Mouse (Mus musculus) intestine, postnatal 0 days (tissue): ENCODE measurements around the gene Fstl3. TPM values are rescaled to one million over a fixed set of nuclear protein-coding genes. Genes with fewer than 3 reads are reported as not detected.
"Not testable (repeated sequence)": the region's sequence is repeated elsewhere in the genome, so short reads cannot be mapped to it uniquely, and the experiment has no call there.

Experiments
- ATAC-seq: fragments of 200-750 bp; cut with Nextera tagmentation; 2 replicates; pipeline ENCODE4 v1.8.0; 2017; ENCODE audit warnings: mild to moderate bottlenecking, moderate TSS enrichment, moderate library complexity
- H3K27ac ChIP-seq: fragments of 300-500 bp; sonication (generic); 2 replicates; pipeline ENCODE4 v1.5.1; 2014; ENCODE audit warnings: mild to moderate bottlenecking, low read depth, low read length, moderate library complexity
- H3K27me3 ChIP-seq: fragments of 300-500 bp; sonication (generic); replicated peaks from 2 replicates; pipeline ENCODE4 v1.6.1; 2014; ENCODE audit warnings: low read length, mixed read lengths; ENCODE audit not compliant: control insufficient read depth, insufficient read depth
- H3K36me3 ChIP-seq: fragments of 300-500 bp; sonication (generic); 2 replicates; pipeline ENCODE4 v1.6.1; 2014; ENCODE audit warnings: mild to moderate bottlenecking, moderate library complexity; ENCODE audit not compliant: control insufficient read depth, insufficient read depth
- H3K4me1 ChIP-seq: fragments of 300-500 bp; sonication (generic); replicated peaks from 2 replicates; pipeline ENCODE4 v1.6.1; 2014; ENCODE audit warnings: antibody characterized with exemption, low read length, mixed read lengths; ENCODE audit not compliant: control insufficient read depth, insufficient read depth
- H3K4me2 ChIP-seq: fragments of 300-500 bp; sonication (generic); replicated peaks from 2 replicates; pipeline ENCODE4 v1.6.1; 2014; ENCODE audit warnings: low read depth, mild to moderate bottlenecking, moderate library complexity
- H3K4me3 ChIP-seq: fragments of 300-500 bp; sonication (generic); 2 replicates; pipeline ENCODE4 v1.5.1; 2014; ENCODE audit warnings: low read depth, low read length
- H3K9ac ChIP-seq: fragments of 300-500 bp; sonication (generic); 2 replicates; pipeline ENCODE4 v1.6.1; 2014; ENCODE audit warnings: mild to moderate bottlenecking, low read depth, low read length
- H3K9me3 ChIP-seq: fragments of 300-500 bp; sonication (generic); 2 replicates; pipeline ENCODE4 v1.6.1; 2016; ENCODE audit warnings: mixed run types; ENCODE audit not compliant: control insufficient read depth
- CTCF ChIP-seq: sonication (generic); IDR thresholded peaks from 2 replicates; pipeline ENCODE4 v1.5.1; 2016; ENCODE audit warnings: low read depth, mild to moderate bottlenecking, control low read depth, antibody characterized with exemption, moderate library complexity
- WGBS: fragments of 180-500 bp; shearing (Covaris S2); extraction: QIAGEN DNeasy Blood & Tissue Kit; methylation state at CpG from one replicate; pipeline ENCODE4 v1.1.7; 2014; 5-methylcytosine and 5-hydroxymethylcytosine counted together
- polyA plus RNA-seq: library from polyadenylated mRNA; unstranded; fragments of >200 nt; fragmentation: Nextera tagmentation; extraction: Ambion mirVana; gene quantifications from 2 replicates; pipeline ENCODE4 v1.2.1, GENCODE M21; 2015

Fstl3 gene
- polyA plus RNA-seq, 1 experiment from 2014 or later, result 7.3 TPM

DNA sequence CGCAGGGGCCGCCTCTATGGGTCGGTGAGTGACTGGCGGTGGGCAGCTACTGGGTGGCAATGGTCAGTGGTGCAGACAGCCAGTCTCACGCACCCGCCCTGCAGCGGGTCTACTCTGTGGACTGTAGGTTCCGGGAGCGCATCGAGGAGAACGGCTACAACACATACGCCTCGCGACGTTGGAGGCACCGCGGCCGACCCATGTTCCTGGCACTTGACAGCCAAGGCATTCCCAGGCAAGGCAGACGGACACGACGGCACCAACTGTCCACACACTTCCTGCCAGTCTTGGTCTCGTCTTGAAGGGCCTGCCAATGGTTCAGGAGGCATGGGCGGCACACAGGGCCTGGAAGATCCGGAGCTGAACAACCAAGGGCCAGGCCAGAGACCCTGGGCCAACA, 20.4 kb upstream of the Fstl3 start:
- no peak overlapping the region for H3K4me2 ChIP-seq
- no peaks in the 10 kb centered on the region for H3K9me3 ChIP-seq
- H3K27ac ChIP-seq, result no peak overlapping the region
- 90% methylated on average over 24 of the region's 24 CpGs for WGBS
- H3K27me3 ChIP-seq, result no peaks in the 10 kb centered on the region
- H3K9ac ChIP-seq, result no peak overlapping the region
- H3K4me3 ChIP-seq, result no peak overlapping the region
- TF ChIP-seq CTCF, result no peak
- H3K4me1 ChIP-seq, result no peaks in the 10 kb centered on the region
- peaks cover 41% of the 10 kb centered on the region for H3K36me3 ChIP-seq
- ATAC-seq, result no peak

DNA sequence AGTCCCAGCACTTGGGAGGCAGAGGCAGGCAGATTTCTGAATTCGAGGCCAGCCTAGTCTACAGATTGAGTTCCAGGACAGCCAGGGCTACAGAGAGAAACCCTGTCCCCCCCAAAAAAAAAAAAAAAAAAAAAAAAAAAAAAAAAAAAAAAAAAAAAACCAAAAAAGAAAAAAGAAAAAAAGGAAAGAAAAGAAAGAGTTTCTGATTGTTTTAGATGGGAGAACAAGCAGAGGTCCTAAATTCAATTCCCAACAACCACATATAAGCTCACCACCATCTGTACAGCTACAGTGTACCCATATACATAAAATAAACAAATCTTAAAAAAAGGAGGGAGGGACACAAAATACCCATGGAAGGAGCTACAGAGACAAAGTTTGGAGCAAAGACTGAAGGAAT, 17.4 kb upstream of the Fstl3 start:
- H3K4me2 ChIP-seq, H3K9ac ChIP-seq: not testable (repeated sequence)
- 92% methylated on average over 1 of the region's 1 CpGs for WGBS

DNA sequence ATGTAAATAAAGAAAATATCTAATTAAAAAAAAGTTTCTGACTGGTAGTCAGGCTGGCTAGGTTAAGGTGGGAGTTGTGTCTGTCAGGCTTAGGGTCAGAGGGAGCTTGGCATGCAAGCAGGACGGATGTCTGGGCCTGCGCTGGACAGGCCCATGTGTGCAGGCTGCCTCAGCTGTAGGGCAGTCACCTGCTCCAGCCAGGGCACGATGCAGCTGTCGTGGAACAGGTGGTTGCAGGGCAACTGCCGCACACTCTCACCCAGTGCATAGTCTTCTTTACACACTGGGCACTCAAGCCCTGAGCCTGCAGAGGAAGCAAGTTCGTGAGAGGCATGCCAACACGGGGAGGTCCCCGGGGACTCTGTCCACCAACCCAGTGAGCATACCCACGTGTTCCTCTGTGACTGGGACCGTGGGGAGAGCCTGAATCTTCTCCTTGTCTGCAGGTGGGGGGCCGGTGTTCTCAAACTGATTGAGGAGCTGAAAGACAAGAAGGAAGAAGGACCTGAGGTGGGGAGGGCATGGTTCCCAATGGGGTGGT, 16.4 kb upstream of the Fstl3 start:
- ATAC-seq, result no peak
- WGBS, result 94% methylated on average over 11 of the region's 11 CpGs
- no peak overlapping the region for H3K4me3 ChIP-seq
- no peaks in the 10 kb centered on the region for H3K27me3 ChIP-seq
- no peak overlapping the region for H3K27ac ChIP-seq
- no peak overlapping the region for H3K4me2 ChIP-seq
- no peak overlapping the region for H3K9ac ChIP-seq
- peaks cover 52% of the 10 kb centered on the region for H3K36me3 ChIP-seq
- no peaks in the 10 kb centered on the region for H3K9me3 ChIP-seq
- peaks cover under 1% of the 10 kb centered on the region; the same call in 1 of the 2 replicates for H3K4me1 ChIP-seq
- TF ChIP-seq CTCF, result no peak

More for the DNA sequence above, 17.4 kb upstream of the Fstl3 start:
- not testable (repeated sequence) for H3K4me1 ChIP-seq, H3K27me3 ChIP-seq, ATAC-seq, H3K4me3 ChIP-seq, H3K27ac ChIP-seq, H3K9me3 ChIP-seq
- peaks cover 52% of the 10 kb centered on the region for H3K36me3 ChIP-seq

DNA sequence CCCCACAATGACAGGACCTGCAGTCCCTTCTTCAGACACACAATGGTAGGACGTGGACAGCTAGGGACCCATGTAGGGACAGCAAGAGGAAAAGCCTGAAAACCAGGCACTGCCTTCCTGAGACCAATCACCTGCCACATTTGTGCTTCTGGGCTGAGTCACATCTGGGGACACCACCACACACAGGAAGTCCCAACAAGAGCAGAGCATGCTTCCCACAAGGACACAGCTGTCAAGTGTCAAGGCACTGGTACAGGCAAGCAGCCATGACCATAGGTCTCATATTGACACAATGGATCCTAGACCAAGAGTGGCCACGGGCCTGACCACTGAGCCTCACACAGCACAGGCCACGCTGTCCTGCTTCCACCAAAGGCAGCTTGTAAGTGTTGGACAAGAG, 14.2 kb upstream of the Fstl3 start:
- no peaks in the 10 kb centered on the region for H3K27me3 ChIP-seq
- peaks cover 4% of the 10 kb centered on the region; the same call in 1 of the 2 replicates for H3K4me1 ChIP-seq

GRCm38 (mm10) chr10:79764234-79764633, 12.8 kb upstream of the Fstl3 start:
- Histone ChIP-seq H3K9ac (no peak overlapping the region), H3K27ac (no peak overlapping the region), H3K4me1 (peaks cover 4% of the 10 kb centered on the region; the same call in 1 of the 2 replicates)

More for the DNA sequence above, 14.2 kb upstream of the Fstl3 start:
- Histone ChIP-seq H3K4me3 (no peak overlapping the region), H3K36me3 (peaks cover 46% of the 10 kb centered on the region), H3K4me2 (no peak overlapping the region), H3K27ac (no peak overlapping the region), H3K9me3 (no peaks in the 10 kb centered on the region), H3K9ac (no peak overlapping the region)
- no peak for TF ChIP-seq CTCF
- ATAC-seq, result no peak
- 86% methylated on average over 3 of the region's 3 CpGs for WGBS

DNA sequence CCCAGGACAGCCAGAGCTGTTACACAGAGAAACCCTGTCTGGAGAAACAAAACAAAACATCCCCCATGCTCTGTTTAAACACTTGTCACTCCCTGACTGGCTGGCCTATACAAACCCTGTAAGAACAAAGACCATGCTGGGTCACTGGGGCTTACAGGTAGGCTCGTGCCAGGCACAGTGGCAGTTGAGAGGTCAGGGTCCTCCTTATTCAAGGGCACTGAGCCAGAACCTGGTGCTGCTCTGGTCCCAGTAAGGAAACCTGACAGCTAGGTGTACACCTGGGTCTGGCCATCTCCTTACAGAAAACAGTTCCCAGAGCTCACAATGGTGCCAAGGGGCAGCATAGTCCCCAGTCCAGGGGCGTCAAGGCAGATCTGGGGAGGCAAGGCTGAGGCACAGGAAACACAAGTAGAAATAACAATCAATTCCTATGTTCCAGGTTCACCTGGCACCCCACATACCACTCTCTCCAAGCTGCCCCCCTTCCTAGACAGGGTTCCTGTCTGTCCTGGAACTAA, 11.8 kb upstream of the Fstl3 start:
- H3K27ac ChIP-seq, result no peak overlapping the region

More at GRCm38 (mm10) chr10:79764234-79764633, 12.8 kb upstream of the Fstl3 start:
- Histone ChIP-seq H3K9me3 (no peaks in the 10 kb centered on the region), H3K4me2 (0 out of 2 replicates have a peak overlapping the region, but pooled peaks have one; percentile 13), H3K27me3 (no peaks in the 10 kb centered on the region), H3K36me3 (peaks cover 32% of the 10 kb centered on the region), H3K4me3 (no peak overlapping the region)
- ATAC-seq, result no peak
- 54% methylated on average over 7 of the region's 7 CpGs for WGBS
- TF ChIP-seq CTCF, result no peak

More for the DNA sequence above, 11.8 kb upstream of the Fstl3 start:
- peak overlapping the region; percentile 83 for H3K4me2 ChIP-seq
- no peak overlapping the region for H3K9ac ChIP-seq
- H3K27me3 ChIP-seq, result no peaks in the 10 kb centered on the region
- no peak for ATAC-seq
- TF ChIP-seq CTCF, result no peak
- 49% methylated on average over 2 of the region's 2 CpGs for WGBS
- peaks cover 4% of the 10 kb centered on the region; the same call in 1 of the 2 replicates for H3K4me1 ChIP-seq
- no peaks in the 10 kb centered on the region for H3K9me3 ChIP-seq
- 0 out of 2 replicates have a peak overlapping the region, but pooled peaks have one; percentile 91 for H3K4me3 ChIP-seq
- peaks cover 25% of the 10 kb centered on the region for H3K36me3 ChIP-seq
